Mouse (Mus musculus) A20 (cell line): Measurements from ENCODE around the gene Mis12.

Experiments
- DNase-seq: peaks from one replicate; pipeline ENCODE4 v3.0.0-alpha.2; 2011; ENCODE audit warnings: low read depth, low spot score

Gene Mis12

GRCm38 (mm10) chr11:71017051-71017450 is 2.4 kb upstream of the Mis12 start:
- DNase-seq: no peak

- DNase-seq: no peak
Measured at GRCm38 (mm10) chr11:71018416-71019200, 803 bp upstream of the Mis12 start.

GRCm38 (mm10) chr11:71028280-71028679 is 8.9 kb downstream of the Mis12 start:
- no peak for DNase-seq

GRCm38 (mm10) chr11:71029403-71030118 is 10.2 kb downstream of the Mis12 start:
- no peak for DNase-seq

GRCm38 (mm10) chr11:71032070-71032469 is 12.7 kb downstream of the Mis12 start:
- DNase-seq: no peak

GRCm38 (mm10) chr11:71032491-71033162 is 13.2 kb downstream of the Mis12 start:
- no peak for DNase-seq

GRCm38 (mm10) chr11:71033163-71033761 is 13.9 kb downstream of the Mis12 start, which contains the start of gene 6330403K07Rik:
6330403K07Rik (minus strand) TSS chr11:71033513.
- no peak for DNase-seq

- DNase-seq: no peak
Measured at GRCm38 (mm10) chr11:71039526-71040298, 20.3 kb downstream of the Mis12 start.

GRCm38 (mm10) chr11:71052554-71052953 is 33.1 kb downstream of the Mis12 start:
- peak; percentile 41 for DNase-seq

GRCm38 (mm10) chr11:71076342-71076741 is 56.9 kb downstream of the Mis12 start:
- no peak for DNase-seq
